8 mouse cellular contexts compared by ENCODE assay signal in genomic region chr7:128247443-128247842, GRCm38 (mm10). TPM values are rescaled to one million over a fixed set of nuclear protein-coding genes. Genes with fewer than 3 reads are reported as not detected.
A peak's percentile ranks its signal among the peaks of the same experiment; 100 is the strongest.
DNase-seq lines count a peak whose midpoint lies in the region; ATAC-seq lines count a peak whose summit lies in the region.

No protein-coding gene starts in this region.

- intact Hi-C loops in heart, postnatal 36 days (cut with DNase I): loop anchor here (1.0 to 5.0 kb wide), 4 partner anchors 50 to 460 kb away; partner anchors contain the start of genes BC017158 and Tial1

- peak overlapping the region; percentile 44 for H3K4me3 ChIP-seq in forebrain, embryonic 16.5 days (replicated peaks; ENCODE audit: low read length)
- peak overlapping the region; percentile 48 for H3K4me3 ChIP-seq in lung, embryonic 15.5 days

- H3K4me1 ChIP-seq in forebrain, embryonic 16.5 days (replicated peaks; ENCODE audit: control insufficient read depth, insufficient read depth, low read length): peaks cover 22% of the 10 kb centered on the region
- H3K4me1 ChIP-seq in lung, embryonic 15.5 days: peaks cover 45% of the 10 kb centered on the region

- H3K9me3 ChIP-seq in forebrain, embryonic 16.5 days (ENCODE audit: control insufficient read depth, low read length): no peaks in the 10 kb centered on the region
- no peaks in the 10 kb centered on the region for H3K9me3 ChIP-seq in lung, embryonic 15.5 days

- peak; percentile 58 for DNase-seq in MEL-GATA-1-ER (ENCODE audit: extremely low read depth, low read depth)
- DNase-seq in cerebellum, adult 18-20 months: peak; percentile 87 to 91
- peak; percentile 86 to 92 for DNase-seq in heart, postnatal 36 days
- peak; percentile 72 to 91 for DNase-seq in layer of hippocampus, adult 18-20 months (ENCODE audit: low spot score in 2 of 2)
- DNase-seq in ovary, postnatal 10 days (ENCODE audit: low spot score): peak; percentile 64
- DNase-seq in thymus, postnatal 14 days: peak; percentile 82

- H3K9ac ChIP-seq in forebrain, embryonic 16.5 days (replicated peaks; ENCODE audit: low read depth, low read length): peak overlapping the region; percentile 61
- H3K9ac ChIP-seq in lung, embryonic 15.5 days: peak overlapping the region; percentile 59

- peak overlapping the region; percentile 67 for H3K4me2 ChIP-seq in forebrain, embryonic 16.5 days (ENCODE audit: low read length)
- H3K4me2 ChIP-seq in lung, embryonic 15.5 days: peak overlapping the region; percentile 65

- no peaks in the 10 kb centered on the region for H3K36me3 ChIP-seq in forebrain, embryonic 16.5 days (ENCODE audit: control insufficient read depth, insufficient read depth)
- H3K36me3 ChIP-seq in lung, embryonic 15.5 days: peaks cover 45% of the 10 kb centered on the region

- ATAC-seq in forebrain, embryonic 16.5 days: peak; percentile 88
- peak; percentile 74; the same call in 1 of the 2 replicates for ATAC-seq in lung, embryonic 15.5 days (ENCODE audit: borderline replicate concordance, extremely low read depth, low FRiP score, low TSS enrichment)

- 3% methylated on average over 13 of the region's 13 CpGs for WGBS in forebrain, embryonic 16.5 days
- WGBS in lung, embryonic 15.5 days: 1% methylated on average over 13 of the region's 13 CpGs

- H3K27ac ChIP-seq in forebrain, embryonic 16.5 days (ENCODE audit: low read length): peak overlapping the region; percentile 59
- H3K27ac ChIP-seq in lung, embryonic 15.5 days: peak overlapping the region; percentile 96

- no peaks in the 10 kb centered on the region for H3K27me3 ChIP-seq in forebrain, embryonic 16.5 days (replicated peaks; ENCODE audit: control insufficient read depth, insufficient read depth, low read length)
- H3K27me3 ChIP-seq in lung, embryonic 15.5 days: no peaks in the 10 kb centered on the region

RNA-seq across cellular contexts. Expression of gene Tgfb1i1, which starts 0.8 kb away (rescaled TPM):
- 15.0 and 16.8 TPM in 2 replicates for polyA plus RNA-seq in forebrain, embryonic 16.5 days (2015; fragmentation: Nextera tagmentation; extraction: Ambion mirVana)
- 10 to 100 TPM; 17.4 to 20.8 TPM for total RNA-seq in heart, postnatal 36 days (2021)
- 10 to 100 TPM in 1 of 2 experiments, 1 to 10 TPM in 1; 9.2 to 12.0 TPM for total RNA-seq in layer of hippocampus, adult 18-20 months (2021)
- 173 and 178 TPM in 2 replicates for polyA plus RNA-seq in lung, embryonic 15.5 days (2015; fragmentation: Nextera tagmentation; extraction: Ambion mirVana)

RNA-seq across cellular contexts. Expression of gene 9130023H24Rik, which starts 9.6 kb away (rescaled TPM):
- polyA plus RNA-seq in forebrain, embryonic 16.5 days (2015; fragmentation: Nextera tagmentation; extraction: Ambion mirVana): 9.1 and 9.9 TPM in 2 replicates
- total RNA-seq in heart, postnatal 36 days (2021): 1 to 10 TPM; 2.9 to 4.2 TPM
- 1 to 10 TPM; 3.3 TPM for total RNA-seq in layer of hippocampus, adult 18-20 months (2021)
- 8.2 and 9.1 TPM in 2 replicates for polyA plus RNA-seq in lung, embryonic 15.5 days (2015; fragmentation: Nextera tagmentation; extraction: Ambion mirVana)

RNA-seq across cellular contexts. Expression of gene Armc5, which starts 10.3 kb away (rescaled TPM):
- polyA plus RNA-seq in forebrain, embryonic 16.5 days (2015; fragmentation: Nextera tagmentation; extraction: Ambion mirVana): 10.4 and 11.2 TPM in 2 replicates
- 1 to 10 TPM; 7.4 to 8.4 TPM for total RNA-seq in heart, postnatal 36 days (2021)
- total RNA-seq in layer of hippocampus, adult 18-20 months (2021): 10 to 100 TPM; 11.5 to 12.6 TPM
- 22.4 and 24.5 TPM in 2 replicates for polyA plus RNA-seq in lung, embryonic 15.5 days (2015; fragmentation: Nextera tagmentation; extraction: Ambion mirVana)

RNA-seq across cellular contexts. Expression of gene Slc5a2, which starts 18.0 kb away (rescaled TPM):
- not detected in 2 replicates for polyA plus RNA-seq in forebrain, embryonic 16.5 days (2015; fragmentation: Nextera tagmentation; extraction: Ambion mirVana)
- total RNA-seq in heart, postnatal 36 days (2021): not detected
- total RNA-seq in layer of hippocampus, adult 18-20 months (2021): not detected
- 0.15 and 0.19 TPM in 2 replicates for polyA plus RNA-seq in lung, embryonic 15.5 days (2015; fragmentation: Nextera tagmentation; extraction: Ambion mirVana)

RNA-seq across cellular contexts. Expression of gene Cox6a2, which starts 41.3 kb away (rescaled TPM):
- polyA plus RNA-seq in forebrain, embryonic 16.5 days (2015; fragmentation: Nextera tagmentation; extraction: Ambion mirVana): 0.39 TPM in 1 of 2 replicates, not detected in the other
- 1,000 to 10,000 TPM; 2,318 to 2,864 TPM for total RNA-seq in heart, postnatal 36 days (2021)
- total RNA-seq in layer of hippocampus, adult 18-20 months (2021): 1 to 10 TPM; 4.7 TPM
- polyA plus RNA-seq in lung, embryonic 15.5 days (2015; fragmentation: Nextera tagmentation; extraction: Ambion mirVana): 19.0 and 23.9 TPM in 2 replicates

Comparison
In these comparisons a context has a peak if more than half of its experiments do, and no peak if none do; other contexts are left out.
1. Peak in every context shown above with its lines: DNase-seq, ATAC-seq, H3K4me3 ChIP-seq and H3K27ac ChIP-seq.